Mouse (Mus musculus) limb, embryonic 14.5 days (tissue): ENCODE results near the gene Cenpf. TPM values are rescaled to one million over a fixed set of nuclear protein-coding genes. Genes with fewer than 3 reads are reported as not detected.

Source experiments
- ATAC-seq: fragments of 200-750 bp; cut with Nextera tagmentation; 2 replicates; pipeline ENCODE4 v1.8.0; 2017; ENCODE audit warnings: low read depth, moderate number of reproducible peaks, moderate TSS enrichment; ENCODE audit not compliant: low FRiP score
- DNase-seq: peaks from one replicate; pipeline ENCODE4 v3.0.0-alpha.2; 2015; ENCODE audit warnings: low spot score
- H3K27ac ChIP-seq: fragments of 300-500 bp; sonication (generic); replicated peaks from 2 replicates; pipeline ENCODE4 v1.5.1; 2014; ENCODE audit warnings: low read depth, mild to moderate bottlenecking, low read length, moderate library complexity, mixed read lengths
- H3K27me3 ChIP-seq: fragments of 300-500 bp; sonication (generic); 2 replicates; pipeline ENCODE4 v1.6.1; 2014; ENCODE audit warnings: low read length, mixed read lengths; ENCODE audit not compliant: control insufficient read depth, insufficient read depth
- H3K36me3 ChIP-seq: fragments of 300-500 bp; sonication (generic); 2 replicates; pipeline ENCODE4 v1.6.1; 2014; ENCODE audit warnings: mild to moderate bottlenecking, low read length, moderate library complexity, mixed read lengths; ENCODE audit not compliant: control insufficient read depth, insufficient read depth
- H3K4me1 ChIP-seq: fragments of 300-500 bp; sonication (generic); 2 replicates; pipeline ENCODE4 v1.6.1; 2014; ENCODE audit warnings: antibody characterized with exemption, low read length, mixed read lengths; ENCODE audit not compliant: control insufficient read depth, insufficient read depth
- H3K4me2 ChIP-seq: fragments of 300-500 bp; sonication (generic); replicated peaks from 2 replicates; pipeline ENCODE4 v1.6.1; 2014; ENCODE audit warnings: low read depth, mild to moderate bottlenecking, low read length, moderate library complexity; ENCODE audit not compliant: severe bottlenecking
- H3K4me3 ChIP-seq: fragments of 300-500 bp; sonication (generic); replicated peaks from 2 replicates; pipeline ENCODE4 v1.5.1; 2014; ENCODE audit warnings: low read length
- H3K9ac ChIP-seq: fragments of 300-500 bp; sonication (generic); 2 replicates; pipeline ENCODE4 v1.6.1; 2014; ENCODE audit warnings: mild to moderate bottlenecking, low read depth, low read length, moderate library complexity; ENCODE audit not compliant: severe bottlenecking
- H3K9me3 ChIP-seq: fragments of 300-500 bp; sonication (generic); 2 replicates; pipeline ENCODE4 v1.6.1; 2016; ENCODE audit warnings: low read length; ENCODE audit not compliant: control insufficient read depth
- POLR2A ChIP-seq: fragments of 200-500 bp; IDR thresholded peaks from 2 replicates; pipeline ENCODE4 v1.8.0; 2012; ENCODE audit warnings: inconsistent platforms, mild to moderate bottlenecking, moderate library complexity, borderline replicate concordance; ENCODE audit not compliant: insufficient read depth, insufficient read length; ENCODE audit errors: extremely low read depth
- WGBS: fragments of 180-500 bp; shearing (Covaris S2); extraction: QIAGEN DNeasy Blood & Tissue Kit; methylation state at CpG from one replicate; pipeline ENCODE4 v1.1.7; 2014; 5-methylcytosine and 5-hydroxymethylcytosine counted together
- polyA plus RNA-seq, 2 experiments: library from polyadenylated mRNA; depleted of rRNA in 1 of 2; stranded (reverse) in 1 of 2; unstranded in 1 of 2; fragments of >200 nt; fragmentation: Nextera tagmentation in 1 of 2; extraction: Ambion mirVana in 1 of 2; gene quantifications; 2 replicates each; pipeline versions ENCODE4 v1.2.1 to v1.2.3; 2012 to 2014

The Cenpf gene
- polyA plus RNA-seq, 2 experiments: 16.1 to 58.8 TPM

GRCm38 (mm10) chr1:189617381-189617780 lies 70.5 kb downstream of the Cenpf start:
- no peaks in the 10 kb centered on the region for H3K27me3 ChIP-seq
- H3K27ac ChIP-seq: no peak overlapping the region
- no peaks in the 10 kb centered on the region for H3K9me3 ChIP-seq
- no peaks in the 10 kb centered on the region for H3K36me3 ChIP-seq
- DNase-seq: no peak
- no peak overlapping the region for H3K9ac ChIP-seq
- no peak for TF ChIP-seq POLR2A
- ATAC-seq: no peak
- H3K4me2 ChIP-seq: no peak overlapping the region
- WGBS: 88% methylated on average over 5 of the region's 5 CpGs
- peaks cover 6% of the 10 kb centered on the region for H3K4me1 ChIP-seq
- no peak overlapping the region for H3K4me3 ChIP-seq

GRCm38 (mm10) chr1:189615246-189615645 lies 72.6 kb downstream of the Cenpf start:
- no peak for DNase-seq
- no peaks in the 10 kb centered on the region for H3K36me3 ChIP-seq
- no peak for TF ChIP-seq POLR2A
- no peak overlapping the region for H3K27ac ChIP-seq
- 83% methylated on average over 7 of the region's 7 CpGs for WGBS
- H3K4me2 ChIP-seq: no peak overlapping the region
- peaks cover 9% of the 10 kb centered on the region for H3K4me1 ChIP-seq
- H3K4me3 ChIP-seq: no peak overlapping the region
- H3K9me3 ChIP-seq: no peaks in the 10 kb centered on the region
- H3K27me3 ChIP-seq: no peaks in the 10 kb centered on the region
- no peak for ATAC-seq
- no peak overlapping the region for H3K9ac ChIP-seq

- Histone ChIP-seq H3K9ac (no peak overlapping the region), H3K27ac (no peak overlapping the region), H3K4me2 (no peak overlapping the region), H3K9me3 (no peaks in the 10 kb centered on the region), H3K36me3 (no peaks in the 10 kb centered on the region), H3K4me3 (no peak overlapping the region), H3K4me1 (peaks cover 8% of the 10 kb centered on the region; the same call in 1 of the 2 replicates), H3K27me3 (no peaks in the 10 kb centered on the region)
- no peak for ATAC-seq
- TF ChIP-seq POLR2A: no peak
- DNase-seq: no peak
- 28% methylated on average over 7 of the region's 7 CpGs for WGBS
Observed at GRCm38 (mm10) chr1:189613076-189613475, 74.8 kb downstream of the Cenpf start.

- no peak for TF ChIP-seq POLR2A
- H3K27ac ChIP-seq: no peak overlapping the region
- H3K4me1 ChIP-seq: peaks cover 8% of the 10 kb centered on the region; the same call in 1 of the 2 replicates
- H3K27me3 ChIP-seq: no peaks in the 10 kb centered on the region
- DNase-seq: no peak
- no peaks in the 10 kb centered on the region for H3K9me3 ChIP-seq
- H3K36me3 ChIP-seq: no peaks in the 10 kb centered on the region
- H3K4me2 ChIP-seq: no peak overlapping the region
- no peak overlapping the region for H3K9ac ChIP-seq
- ATAC-seq: no peak
- H3K4me3 ChIP-seq: no peak overlapping the region
- 70% methylated on average over 4 of the region's 4 CpGs for WGBS
Observed at GRCm38 (mm10) chr1:189611775-189612174, 76.1 kb downstream of the Cenpf start.

GRCm38 (mm10) chr1:189608640-189609039 lies 79.2 kb downstream of the Cenpf start:
- peaks cover 8% of the 10 kb centered on the region; the same call in 1 of the 2 replicates for H3K4me1 ChIP-seq
- ATAC-seq (no peak), DNase-seq (no peak)
- no peak overlapping the region for H3K4me2 ChIP-seq
- no peaks in the 10 kb centered on the region for H3K9me3 ChIP-seq
- no peak for TF ChIP-seq POLR2A
- H3K9ac ChIP-seq: no peak overlapping the region
- no peaks in the 10 kb centered on the region for H3K36me3 ChIP-seq
- 10% methylated on average over 5 of the region's 5 CpGs for WGBS
- no peak overlapping the region for H3K4me3 ChIP-seq
- no peaks in the 10 kb centered on the region for H3K27me3 ChIP-seq
- H3K27ac ChIP-seq: no peak overlapping the region

- no peaks in the 10 kb centered on the region for H3K36me3 ChIP-seq
- no peak overlapping the region for H3K27ac ChIP-seq
- no peak for TF ChIP-seq POLR2A
- no peak; the same call in 1 of the 2 replicates for ATAC-seq
- DNase-seq: no peak
- H3K4me2 ChIP-seq: no peak overlapping the region
- H3K27me3 ChIP-seq: no peaks in the 10 kb centered on the region
- H3K9me3 ChIP-seq: no peaks in the 10 kb centered on the region
- peaks cover 8% of the 10 kb centered on the region; the same call in 1 of the 2 replicates for H3K4me1 ChIP-seq
- no peak overlapping the region for H3K4me3 ChIP-seq
- H3K9ac ChIP-seq: no peak overlapping the region
- WGBS: 84% methylated on average over 3 of the region's 3 CpGs
Observed at GRCm38 (mm10) chr1:189608039-189608438, 79.8 kb downstream of the Cenpf start.
